Mouse (Mus musculus) ES-E14 (cell line): ENCODE results near the gene Filip1. TPM values are rescaled to one million over a fixed set of nuclear protein-coding genes. Genes with fewer than 3 reads are reported as not detected.

Source experiments
- DNase-seq: peaks from one replicate; pipeline ENCODE4 v3.0.0-alpha.2; 2013; ENCODE audit warnings: low read depth, low spot score
- H3K27ac ChIP-seq: 2 replicates; pipeline ENCODE4 v1.5.1; 2012; ENCODE audit warnings: low read depth, mild to moderate bottlenecking, low read length, moderate library complexity, mixed read lengths; ENCODE audit not compliant: poor library complexity, insufficient read depth, severe bottlenecking
- H3K36me3 ChIP-seq: 2 replicates; pipeline ENCODE4 v1.6.1; 2012; ENCODE audit warnings: mild to moderate bottlenecking, low read length, moderate library complexity, mixed read lengths; ENCODE audit not compliant: control insufficient read depth, poor library complexity, insufficient read depth, severe bottlenecking
- H3K4me1 ChIP-seq, 2 experiments: fragments of 150-350 bp in 1 of 2; sonication (generic) in 1 of 2; 2 replicates each; pipeline ENCODE4 v1.6.1; 2012; ENCODE audit warnings: low read length in 2 of 2, mild to moderate bottlenecking in 1 of 2, mixed read lengths in 1 of 2; ENCODE audit not compliant: control insufficient read depth in 2 of 2, insufficient read depth in 2 of 2, poor library complexity in 1 of 2
- H3K4me3 ChIP-seq, 2 experiments: fragments of 150-350 bp in 1 of 2; sonication (generic) in 1 of 2; 2 replicates each; pipeline ENCODE4 v1.5.1; 2012; ENCODE audit warnings: low read length in 2 of 2, low read depth in 1 of 2, mild to moderate bottlenecking in 1 of 2, mixed read lengths in 1 of 2; ENCODE audit not compliant: insufficient read depth in 1 of 2, poor library complexity in 1 of 2, severe bottlenecking in 1 of 2
- H3K9ac ChIP-seq: 2 replicates; pipeline ENCODE4 v1.6.1; 2012; ENCODE audit warnings: low read depth, mild to moderate bottlenecking, low read length, mixed read lengths; ENCODE audit not compliant: poor library complexity, insufficient read depth, severe bottlenecking
- H3K9me3 ChIP-seq: fragments of 150-350 bp; sonication (generic); 2 replicates; pipeline ENCODE4 v1.6.1; 2012; ENCODE audit warnings: low read depth, mild to moderate bottlenecking, low read length; ENCODE audit not compliant: control insufficient read depth, insufficient read depth
- CHD2 ChIP-seq: IDR thresholded peaks from 2 replicates; pipeline ENCODE4 v1.6.1; 2014; ENCODE audit warnings: mild to moderate bottlenecking, low read depth, low read length, inconsistent platforms
- HCFC1 ChIP-seq: IDR thresholded peaks from 2 replicates; pipeline ENCODE4 v1.6.1; 2012; ENCODE audit warnings: low read length, inconsistent platforms, borderline replicate concordance; ENCODE audit not compliant: insufficient read depth
- MAFK ChIP-seq: IDR thresholded peaks from 2 replicates; pipeline ENCODE4 v1.6.1; 2014; ENCODE audit warnings: mild to moderate bottlenecking, low read depth, low read length, inconsistent platforms; ENCODE audit not compliant: insufficient read depth
- ZC3H11A ChIP-seq: IDR thresholded peaks from 2 replicates; pipeline ENCODE4 v1.6.1; 2012; ENCODE audit warnings: low read depth, mild to moderate bottlenecking, inconsistent platforms, low read length, borderline replicate concordance
- ZNF384 ChIP-seq: IDR thresholded peaks from 2 replicates; pipeline ENCODE4 v1.6.1; 2012; ENCODE audit warnings: low read depth, low read length, inconsistent platforms
- in situ Hi-C, 2 experiments: fragments of 600-800 bp; cut with MboI; formaldehyde crosslinking; loops; one replicate each; pipeline ENCODE4 v1.15.1; 2025; ENCODE audit warnings: low sequenced_read_pairs in 2 of 2, inconsistent platforms in 1 of 2; ENCODE audit not compliant: unreplicated experiment in 2 of 2
- total RNA-seq: library from RNA; depleted of rRNA; stranded (reverse); fragments of 300-350 nt; gene quantifications from 2 replicates; pipeline ENCODE4 v1.2.3, GENCODE M21; 2012

Gene Filip1
- total RNA-seq, 1 experiment: 0.09 TPM

DNA sequence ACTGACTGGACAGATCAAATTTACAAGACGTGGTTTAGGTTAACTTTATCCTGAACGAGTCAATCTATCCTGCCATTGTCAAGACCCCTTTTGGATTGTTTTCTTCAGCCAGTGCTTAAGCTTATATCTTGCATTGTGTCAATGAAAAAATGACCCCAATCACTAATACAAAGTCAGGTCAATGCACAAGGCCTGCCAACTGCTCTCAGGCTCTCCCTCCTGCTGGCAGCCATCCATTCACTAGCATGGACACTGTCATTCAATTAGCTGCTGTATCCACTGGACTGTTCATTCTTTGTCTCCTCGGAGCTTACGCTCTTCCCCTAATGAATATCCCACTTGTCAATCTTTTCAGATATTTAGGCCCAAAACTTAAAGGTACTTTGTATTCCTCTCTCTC lies 189.2 kb downstream of the Filip1 start:
- Histone ChIP-seq H3K4me3 (no peak overlapping the region), H3K9me3 (no peaks in the 10 kb centered on the region), H3K9ac (no peak overlapping the region), H3K27ac (no peak overlapping the region), H3K36me3 (no peaks in the 10 kb centered on the region), H3K4me1 (no peaks in the 10 kb centered on the region)
- TF ChIP-seq ZNF384: no peak
- no peak for TF ChIP-seq HCFC1
- TF ChIP-seq CHD2: no peak
- no peak for TF ChIP-seq MAFK
- no peak for TF ChIP-seq ZC3H11A
- in situ Hi-C loops: loop anchor here in 1 of 2 experiments (25.0 kb wide), 1 partner anchor 164 kb away; no protein-coding TSS in a partner anchor
- DNase-seq: no peak

DNA sequence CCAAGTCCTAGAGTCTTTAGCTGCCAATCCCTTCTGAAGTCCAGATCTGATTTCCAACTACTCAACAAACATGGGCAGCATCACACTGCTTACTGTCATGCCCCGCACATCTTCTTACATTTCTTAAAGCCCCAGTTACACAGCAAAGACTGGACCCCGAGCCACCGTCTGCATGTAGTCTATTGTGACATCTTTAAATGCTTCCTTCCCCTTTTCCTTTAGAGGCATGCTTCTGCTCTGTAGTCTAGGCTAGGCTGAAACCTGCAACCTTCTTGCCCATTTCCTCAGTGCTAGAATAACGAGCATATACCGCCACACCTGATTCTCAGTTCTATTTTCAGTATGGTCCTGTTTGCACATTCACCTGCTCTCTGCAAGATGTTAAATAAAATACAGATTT lies 196.2 kb downstream of the Filip1 start:
- Histone ChIP-seq H3K4me1 (no peaks in the 10 kb centered on the region), H3K27ac (no peak overlapping the region), H3K4me3 (no peak overlapping the region), H3K9me3 (no peaks in the 10 kb centered on the region), H3K36me3 (no peaks in the 10 kb centered on the region), H3K9ac (no peak overlapping the region)
- no peak for TF ChIP-seq HCFC1
- no peak for TF ChIP-seq ZC3H11A
- TF ChIP-seq CHD2: no peak
- no peak for TF ChIP-seq ZNF384
- TF ChIP-seq MAFK: no peak
- no peak for DNase-seq
- in situ Hi-C loops: loop anchor here in 1 of 2 experiments (25.0 kb wide), 1 partner anchor 171 kb away; no protein-coding TSS in a partner anchor

DNA sequence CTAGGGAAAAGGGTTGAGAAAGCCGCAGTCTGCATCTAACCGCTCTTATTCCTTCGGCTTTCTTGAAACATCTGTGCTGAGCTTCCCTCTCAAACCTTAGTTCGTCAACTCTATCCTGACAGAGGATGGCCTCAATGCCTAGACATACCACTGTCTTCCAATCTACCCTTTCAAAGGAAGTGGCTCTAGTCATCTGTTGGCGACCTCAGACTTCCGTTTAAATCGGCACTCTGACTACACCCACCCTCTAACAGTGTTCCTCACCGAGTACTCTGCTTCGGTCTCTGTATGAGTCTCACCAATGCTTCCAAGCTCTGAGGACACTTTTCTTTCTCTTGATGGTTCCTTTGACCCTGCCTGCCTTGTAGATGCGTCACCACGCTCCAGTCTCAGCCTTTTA lies 196.6 kb downstream of the Filip1 start:
- H3K4me1 ChIP-seq: no peaks in the 10 kb centered on the region
- H3K36me3 ChIP-seq: no peaks in the 10 kb centered on the region
- no peak overlapping the region for H3K27ac ChIP-seq
- H3K4me3 ChIP-seq: no peak overlapping the region
- TF ChIP-seq HCFC1 (no peak), CHD2 (no peak), MAFK (no peak), ZNF384 (no peak), ZC3H11A (no peak)
- no peak overlapping the region for H3K9ac ChIP-seq
- DNase-seq: no peak
- in situ Hi-C loops: loop anchor here in 1 of 2 experiments (25.0 kb wide), 1 partner anchor 171 kb away; no protein-coding TSS in a partner anchor
- H3K9me3 ChIP-seq: no peaks in the 10 kb centered on the region

DNA sequence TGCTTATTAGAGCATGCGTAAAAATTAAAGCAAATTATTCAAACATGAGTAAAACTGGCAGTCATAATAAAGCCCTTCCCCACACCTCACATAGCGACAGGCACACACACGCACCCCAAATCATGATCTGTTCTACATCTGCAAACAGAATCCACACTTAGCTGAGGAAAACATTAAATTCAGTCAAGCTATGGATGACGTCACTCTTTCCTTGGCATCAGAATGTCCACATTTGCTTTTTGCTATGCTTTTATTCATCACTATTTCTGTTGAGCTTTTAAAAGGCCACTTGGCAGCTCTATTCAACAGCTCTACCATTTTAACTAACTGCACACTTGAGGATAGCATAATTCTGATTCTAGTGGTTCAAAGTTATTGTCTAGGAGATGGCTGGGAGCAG lies 198.1 kb downstream of the Filip1 start:
- TF ChIP-seq ZC3H11A (no peak), CHD2 (no peak), HCFC1 (no peak), ZNF384 (no peak), MAFK (no peak)
- no peak for DNase-seq
- no peak overlapping the region for H3K27ac ChIP-seq
- in situ Hi-C loops: loop anchor here in 1 of 2 experiments (25.0 kb wide), 1 partner anchor 173 kb away; no protein-coding TSS in a partner anchor
- no peaks in the 10 kb centered on the region for H3K9me3 ChIP-seq
- H3K4me1 ChIP-seq: no peaks in the 10 kb centered on the region
- no peak overlapping the region for H3K4me3 ChIP-seq
- no peaks in the 10 kb centered on the region for H3K36me3 ChIP-seq
- no peak overlapping the region for H3K9ac ChIP-seq
